Comparison of ENCODE assay signal across 10 mouse cellular contexts in the genomic region with DNA sequence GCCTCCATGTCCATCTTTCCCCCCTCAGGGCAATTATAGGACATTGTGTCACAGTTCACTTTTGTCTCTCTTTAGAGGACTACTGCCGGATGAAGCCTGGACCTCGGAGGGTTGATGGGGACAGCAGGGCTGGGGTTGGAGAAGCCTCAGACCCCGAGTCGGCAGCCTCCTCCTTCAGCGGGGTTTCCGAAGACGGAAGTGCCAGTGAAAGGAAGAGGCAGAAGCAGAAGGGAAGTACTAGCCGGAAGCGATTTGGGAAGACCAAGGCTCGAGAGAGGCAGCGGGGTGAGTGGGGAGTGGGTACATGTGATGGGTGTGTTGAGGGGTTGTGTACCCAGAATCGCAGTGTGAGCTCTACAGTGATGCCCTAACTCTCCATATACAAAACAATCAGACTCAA. TPM values are rescaled to one million over a fixed set of nuclear protein-coding genes. Genes with fewer than 3 reads are reported as not detected.
DNase-seq lines count a peak whose midpoint lies in the region; ATAC-seq and TF ChIP-seq lines count a peak whose summit lies in the region.
"Had no signal": no experiment of that assay in that cellular context is flagged by ENCODE, and none has a peak within 500 bp of the region (broad histone marks: within the 10 kb centered on the region; RNA-seq: fewer than 3 reads in every experiment).

No protein-coding gene starts in this region.

- no peak for TF ChIP-seq CTCF in liver, postnatal 0 days (IDR thresholded peaks at IDR 0.05; ENCODE audit: low read depth)

- H3K27ac ChIP-seq in forebrain, embryonic 13.5 days: peak overlapping the region; percentile 99
- H3K27ac ChIP-seq in liver, postnatal 0 days (ENCODE audit: low read depth): no peak overlapping the region

- no peak for ATAC-seq in forebrain, embryonic 13.5 days
- ATAC-seq in liver, postnatal 0 days: no peak

- no peaks in the 10 kb centered on the region for H3K9me3 ChIP-seq in forebrain, embryonic 13.5 days (replicated peaks)
- no peaks in the 10 kb centered on the region for H3K9me3 ChIP-seq in liver, postnatal 0 days (ENCODE audit: low read length)

- H3K4me3 ChIP-seq in forebrain, embryonic 13.5 days: 0 out of 2 replicates have a peak overlapping the region, but pooled peaks have one; percentile 2
- no peak overlapping the region for H3K4me3 ChIP-seq in liver, postnatal 0 days (ENCODE audit: low read depth, low read length)

- WGBS in forebrain, embryonic 13.5 days: 88% methylated on average over 12 of the region's 12 CpGs
- WGBS in liver, postnatal 0 days (ENCODE audit: insufficient replicate concordance): 89% methylated on average over 12 of the region's 12 CpGs

- peak; percentile 69 for DNase-seq in cerebellum, adult 11-12 months
- DNase-seq in cerebellum, postnatal 36 days: no peak
- peak; percentile 10 for DNase-seq in layer of hippocampus, adult 9-11 months
- no peak for DNase-seq in layer of hippocampus, adult 18-20 months (ENCODE audit: low spot score in 2 of 2)
- no peak for DNase-seq in liver, postnatal 0 days
- no peak for DNase-seq in spleen, adult 12 weeks (ENCODE audit: low spot score)
- no peak for DNase-seq in c-Kit-positive CD71-positive TER-119-positive erythroid progenitor cells, embryonic 14.5 days (ENCODE audit: low spot score)

- H3K4me1 ChIP-seq in forebrain, embryonic 13.5 days: peaks cover 49% of the 10 kb centered on the region
- peaks cover 23% of the 10 kb centered on the region for H3K4me1 ChIP-seq in liver, postnatal 0 days (ENCODE audit: insufficient read depth)

- H3K27me3 ChIP-seq in forebrain, embryonic 13.5 days: peaks cover 46% of the 10 kb centered on the region
- H3K27me3 ChIP-seq in liver, postnatal 0 days (ENCODE audit: insufficient read depth, low read length): peaks cover 34% of the 10 kb centered on the region

- no peak overlapping the region for H3K9ac ChIP-seq in forebrain, embryonic 13.5 days
- H3K9ac ChIP-seq in liver, postnatal 0 days (replicated peaks): no peak overlapping the region

- no peaks in the 10 kb centered on the region for H3K36me3 ChIP-seq in forebrain, embryonic 13.5 days (ENCODE audit: poor library complexity, severe bottlenecking)
- no peaks in the 10 kb centered on the region for H3K36me3 ChIP-seq in liver, postnatal 0 days (replicated peaks; ENCODE audit: insufficient read depth, low read length)

- H3K4me2 ChIP-seq in forebrain, embryonic 13.5 days: no peak overlapping the region
- H3K4me2 ChIP-seq in liver, postnatal 0 days (ENCODE audit: low read depth, low read length): peak overlapping the region; percentile 98; the same call in 1 of the 2 replicates

- no peak for TF ChIP-seq EP300 in liver, postnatal 0 days (IDR thresholded peaks at IDR 0.05; ENCODE audit: low read depth)

RNA-seq across cellular contexts. Expression of a gene that starts 2.5 kb away (rescaled TPM):
- 100 to 1,000 TPM; 181 TPM for total RNA-seq in layer of hippocampus, adult 18-20 months (2021)
- polyA plus RNA-seq in forebrain, embryonic 13.5 days (2015; fragmentation: Nextera tagmentation; extraction: Ambion mirVana): 149 and 152 TPM in 2 replicates
- 34.7 and 36.8 TPM in 2 replicates for polyA plus RNA-seq in liver, postnatal 0 days (2015; fragmentation: Nextera tagmentation; extraction: Ambion mirVana)

RNA-seq across cellular contexts. Expression of a gene that starts 8.1 kb away (rescaled TPM):
- total RNA-seq in layer of hippocampus, adult 18-20 months (2021): 10 to 100 TPM; 28.7 to 31.7 TPM
- 45.3 and 45.6 TPM in 2 replicates for polyA plus RNA-seq in forebrain, embryonic 13.5 days (2015; fragmentation: Nextera tagmentation; extraction: Ambion mirVana)
- polyA plus RNA-seq in liver, postnatal 0 days (2015; fragmentation: Nextera tagmentation; extraction: Ambion mirVana): 3.2 and 4.4 TPM in 2 replicates

RNA-seq across cellular contexts. Expression of a gene that starts 20.6 kb away (rescaled TPM):
- total RNA-seq in layer of hippocampus, adult 18-20 months (2021): 100 to 1,000 TPM; 558 to 565 TPM
- polyA plus RNA-seq in forebrain, embryonic 13.5 days (2015; fragmentation: Nextera tagmentation; extraction: Ambion mirVana): 60.5 and 68.9 TPM in 2 replicates
- 34.7 and 38.0 TPM in 2 replicates for polyA plus RNA-seq in liver, postnatal 0 days (2015; fragmentation: Nextera tagmentation; extraction: Ambion mirVana)

RNA-seq across cellular contexts. Expression of a gene that starts 21.2 kb away (rescaled TPM):
- 1 to 10 TPM; 4.3 to 5.1 TPM for total RNA-seq in layer of hippocampus, adult 18-20 months (2021)
- 5.6 and 8.4 TPM in 2 replicates for polyA plus RNA-seq in forebrain, embryonic 13.5 days (2015; fragmentation: Nextera tagmentation; extraction: Ambion mirVana)
- polyA plus RNA-seq in liver, postnatal 0 days (2015; fragmentation: Nextera tagmentation; extraction: Ambion mirVana): 1.9 and 2.4 TPM in 2 replicates

RNA-seq across cellular contexts. Expression of a gene that starts 25.5 kb away (rescaled TPM):
- total RNA-seq in layer of hippocampus, adult 18-20 months (2021): under 1 TPM in 1 of 2 experiments, not detected in 1; 0.45 TPM
- polyA plus RNA-seq in forebrain, embryonic 13.5 days (2015; fragmentation: Nextera tagmentation; extraction: Ambion mirVana): not detected in 2 replicates
- polyA plus RNA-seq in liver, postnatal 0 days (2015; fragmentation: Nextera tagmentation; extraction: Ambion mirVana): not detected in 2 replicates
- total RNA-seq: layer of hippocampus, postnatal 36 days had no signal
- polyA plus RNA-seq: cortical plate, adult 2 months had no signal

Comparison
In these comparisons a context has a peak if more than half of its experiments do, and no peak if none do; other contexts are left out.
1. DNase-seq: peak in cerebellum, adult 11-12 months (single experiment) and layer of hippocampus, adult 9-11 months (single experiment); none in cerebellum, postnatal 36 days (0 of 2), layer of hippocampus, adult 18-20 months (0 of 2), liver, postnatal 0 days (single experiment), spleen, adult 12 weeks (single experiment) and c-Kit-positive CD71-positive TER-119-positive erythroid progenitor cells, embryonic 14.5 days (single experiment).